Mouse (Mus musculus) ES-E14 (cell line): ENCODE data around the gene Pnpla1. TPM values are rescaled to one million over a fixed set of nuclear protein-coding genes. Genes with fewer than 3 reads are reported as not detected.

ENCODE experiments used
- DNase-seq: peaks from one replicate; pipeline ENCODE4 v3.0.0-alpha.2; 2013; ENCODE audit warnings: low read depth, low spot score
- H3K27ac ChIP-seq: 2 replicates; pipeline ENCODE4 v1.5.1; 2012; ENCODE audit warnings: low read depth, mild to moderate bottlenecking, low read length, moderate library complexity, mixed read lengths; ENCODE audit not compliant: poor library complexity, insufficient read depth, severe bottlenecking
- H3K36me3 ChIP-seq: 2 replicates; pipeline ENCODE4 v1.6.1; 2012; ENCODE audit warnings: mild to moderate bottlenecking, low read length, moderate library complexity, mixed read lengths; ENCODE audit not compliant: control insufficient read depth, poor library complexity, insufficient read depth, severe bottlenecking
- H3K4me1 ChIP-seq, 2 experiments: fragments of 150-350 bp in 1 of 2; sonication (generic) in 1 of 2; 2 replicates each; pipeline ENCODE4 v1.6.1; 2012; ENCODE audit warnings: low read length in 2 of 2, mild to moderate bottlenecking in 1 of 2, mixed read lengths in 1 of 2; ENCODE audit not compliant: control insufficient read depth in 2 of 2, insufficient read depth in 2 of 2, poor library complexity in 1 of 2
- H3K4me3 ChIP-seq, 2 experiments: fragments of 150-350 bp in 1 of 2; sonication (generic) in 1 of 2; 2 replicates each; pipeline ENCODE4 v1.5.1; 2012; ENCODE audit warnings: low read length in 2 of 2, low read depth in 1 of 2, mild to moderate bottlenecking in 1 of 2, mixed read lengths in 1 of 2; ENCODE audit not compliant: insufficient read depth in 1 of 2, poor library complexity in 1 of 2, severe bottlenecking in 1 of 2
- H3K9ac ChIP-seq: 2 replicates; pipeline ENCODE4 v1.6.1; 2012; ENCODE audit warnings: low read depth, mild to moderate bottlenecking, low read length, mixed read lengths; ENCODE audit not compliant: poor library complexity, insufficient read depth, severe bottlenecking
- H3K9me3 ChIP-seq: fragments of 150-350 bp; sonication (generic); 2 replicates; pipeline ENCODE4 v1.6.1; 2012; ENCODE audit warnings: low read depth, mild to moderate bottlenecking, low read length; ENCODE audit not compliant: control insufficient read depth, insufficient read depth
- CHD2 ChIP-seq: IDR thresholded peaks from 2 replicates; pipeline ENCODE4 v1.6.1; 2014; ENCODE audit warnings: mild to moderate bottlenecking, low read depth, low read length, inconsistent platforms
- HCFC1 ChIP-seq: IDR thresholded peaks from 2 replicates; pipeline ENCODE4 v1.6.1; 2012; ENCODE audit warnings: low read length, inconsistent platforms, borderline replicate concordance; ENCODE audit not compliant: insufficient read depth
- MAFK ChIP-seq: IDR thresholded peaks from 2 replicates; pipeline ENCODE4 v1.6.1; 2014; ENCODE audit warnings: mild to moderate bottlenecking, low read depth, low read length, inconsistent platforms; ENCODE audit not compliant: insufficient read depth
- ZC3H11A ChIP-seq: IDR thresholded peaks from 2 replicates; pipeline ENCODE4 v1.6.1; 2012; ENCODE audit warnings: low read depth, mild to moderate bottlenecking, inconsistent platforms, low read length, borderline replicate concordance
- ZNF384 ChIP-seq: IDR thresholded peaks from 2 replicates; pipeline ENCODE4 v1.6.1; 2012; ENCODE audit warnings: low read depth, low read length, inconsistent platforms
- in situ Hi-C, 2 experiments: fragments of 600-800 bp; cut with MboI; formaldehyde crosslinking; loops; one replicate each; pipeline ENCODE4 v1.15.1; 2025; ENCODE audit warnings: low sequenced_read_pairs in 2 of 2, inconsistent platforms in 1 of 2; ENCODE audit not compliant: unreplicated experiment in 2 of 2
- total RNA-seq: library from RNA; depleted of rRNA; stranded (reverse); fragments of 300-350 nt; gene quantifications from 2 replicates; pipeline ENCODE4 v1.2.3, GENCODE M21; 2012; rRNA removed

Gene Pnpla1
- total RNA-seq, 1 experiment: 0.27 TPM

DNA sequence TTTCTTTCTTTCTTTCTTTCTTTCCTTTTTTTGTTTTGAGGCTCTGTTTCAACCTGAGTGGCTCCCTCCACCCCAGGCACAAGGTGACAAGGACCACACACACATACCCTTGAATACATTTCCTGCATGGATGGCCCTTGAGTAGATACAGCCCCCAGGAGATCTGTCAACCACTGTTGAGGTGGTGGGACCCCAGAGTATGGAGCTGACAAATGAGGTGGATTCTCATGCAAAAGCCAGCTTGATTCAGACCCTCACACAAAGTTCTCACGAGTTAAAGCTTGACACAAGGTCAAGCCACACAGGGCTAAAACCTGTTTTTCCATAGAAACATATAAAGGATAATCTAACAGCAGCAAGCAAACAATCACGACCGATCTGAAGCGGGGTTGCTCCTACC, 74.1 kb downstream of the Pnpla1 start:
- TF ChIP-seq HCFC1 (no peak), CHD2 (no peak), ZC3H11A (no peak), ZNF384 (no peak), MAFK (no peak)
- peaks cover 8% of the 10 kb centered on the region; the same call in 1 of the 2 replicates for H3K9me3 ChIP-seq
- H3K4me3 ChIP-seq: no peak overlapping the region
- H3K4me1 ChIP-seq: peaks cover 2 to 11% of the 10 kb centered on the region in 2 experiments; a peak in 2 of 4 replicates
- peaks cover 2% of the 10 kb centered on the region; the same call in 1 of the 2 replicates for H3K36me3 ChIP-seq
- H3K9ac ChIP-seq: no peak overlapping the region
- no peak for DNase-seq
- in situ Hi-C loops: no loop called here
- H3K27ac ChIP-seq: no peak overlapping the region

DNA sequence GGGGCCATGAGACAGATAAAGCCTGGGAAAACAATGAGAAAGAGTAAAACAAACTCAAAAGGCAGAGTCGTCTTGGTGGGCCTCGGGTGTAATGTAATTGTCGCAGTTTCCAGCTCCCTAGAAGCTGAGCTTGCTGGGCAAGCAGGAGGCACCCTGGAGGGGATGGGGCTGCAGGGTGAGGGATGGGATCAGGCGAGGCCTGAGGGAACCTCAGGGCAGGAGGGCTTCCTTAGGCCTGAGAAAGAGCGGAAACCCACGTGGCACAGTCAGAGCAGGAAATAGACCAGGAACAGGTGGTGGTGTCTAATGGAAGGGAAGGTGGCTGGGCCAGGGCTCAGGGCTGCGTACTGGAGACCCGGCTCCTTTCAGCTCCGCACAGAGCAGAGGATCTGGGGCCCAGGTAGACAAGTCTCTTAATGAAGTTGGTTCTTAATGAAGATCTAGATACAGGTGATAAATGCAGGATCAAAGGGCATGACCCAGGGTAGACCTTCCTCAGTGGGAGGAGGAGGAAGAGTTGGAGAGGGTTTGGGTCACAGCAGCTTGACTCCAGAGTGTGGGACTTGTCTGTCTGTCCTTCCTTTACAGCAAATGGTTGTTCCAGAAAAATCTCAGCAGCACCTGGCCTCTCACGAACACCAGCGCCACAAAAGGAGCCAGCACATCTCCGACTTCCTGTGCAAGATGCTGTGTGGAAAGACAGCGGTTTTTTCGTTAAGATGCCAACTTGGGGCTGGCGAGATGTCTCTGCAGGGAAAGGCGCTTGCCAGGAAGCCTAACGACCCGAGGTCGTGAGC, 76.1 kb downstream of the Pnpla1 start:
- no peak overlapping the region for H3K27ac ChIP-seq
- peaks cover 2 to 11% of the 10 kb centered on the region in 2 experiments; a peak in 2 of 4 replicates for H3K4me1 ChIP-seq
- TF ChIP-seq CHD2: no peak
- no peak for TF ChIP-seq ZNF384
- no peak for TF ChIP-seq ZC3H11A
- TF ChIP-seq MAFK: no peak
- H3K4me3 ChIP-seq: no peak overlapping the region
- peaks cover 2% of the 10 kb centered on the region; the same call in 1 of the 2 replicates for H3K36me3 ChIP-seq
- DNase-seq: no peak
- H3K9me3 ChIP-seq: peaks cover 8% of the 10 kb centered on the region; the same call in 1 of the 2 replicates
- in situ Hi-C loops: no loop called here
- H3K9ac ChIP-seq: no peak overlapping the region

DNA sequence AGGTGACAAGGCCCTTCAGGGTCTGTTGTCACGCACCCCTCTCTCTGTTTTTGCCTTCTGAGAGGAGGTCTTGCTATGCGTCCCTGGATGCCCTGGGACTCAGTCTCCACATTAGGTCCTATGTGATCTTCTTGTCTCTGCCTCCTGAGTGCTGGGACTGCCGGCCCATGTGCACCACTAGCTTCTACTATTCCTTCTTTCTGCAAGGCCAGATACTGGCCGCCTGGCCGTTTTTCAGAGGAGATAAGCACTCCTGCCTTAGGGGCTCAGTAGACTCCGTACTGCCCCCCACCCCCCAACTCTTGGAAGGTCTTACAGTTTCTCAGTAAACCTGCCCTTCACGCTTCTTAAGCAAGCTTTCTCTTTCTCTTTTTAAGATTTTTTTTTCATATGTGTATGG, 77.9 kb downstream of the Pnpla1 start:
- no peak for DNase-seq
- Histone ChIP-seq H3K4me1 (peaks cover 0 to 5% of the 10 kb centered on the region in 2 experiments; a peak in 1 of 4 replicates), H3K9ac (no peak overlapping the region), H3K36me3 (peaks cover 2% of the 10 kb centered on the region; the same call in 1 of the 2 replicates), H3K9me3 (peaks cover 8% of the 10 kb centered on the region; the same call in 1 of the 2 replicates), H3K4me3 (no peak overlapping the region), H3K27ac (no peak overlapping the region)
- TF ChIP-seq CHD2: no peak
- TF ChIP-seq HCFC1: no peak
- no peak for TF ChIP-seq ZC3H11A
- no peak for TF ChIP-seq MAFK
- TF ChIP-seq ZNF384: no peak
- in situ Hi-C loops: no loop called here

DNA sequence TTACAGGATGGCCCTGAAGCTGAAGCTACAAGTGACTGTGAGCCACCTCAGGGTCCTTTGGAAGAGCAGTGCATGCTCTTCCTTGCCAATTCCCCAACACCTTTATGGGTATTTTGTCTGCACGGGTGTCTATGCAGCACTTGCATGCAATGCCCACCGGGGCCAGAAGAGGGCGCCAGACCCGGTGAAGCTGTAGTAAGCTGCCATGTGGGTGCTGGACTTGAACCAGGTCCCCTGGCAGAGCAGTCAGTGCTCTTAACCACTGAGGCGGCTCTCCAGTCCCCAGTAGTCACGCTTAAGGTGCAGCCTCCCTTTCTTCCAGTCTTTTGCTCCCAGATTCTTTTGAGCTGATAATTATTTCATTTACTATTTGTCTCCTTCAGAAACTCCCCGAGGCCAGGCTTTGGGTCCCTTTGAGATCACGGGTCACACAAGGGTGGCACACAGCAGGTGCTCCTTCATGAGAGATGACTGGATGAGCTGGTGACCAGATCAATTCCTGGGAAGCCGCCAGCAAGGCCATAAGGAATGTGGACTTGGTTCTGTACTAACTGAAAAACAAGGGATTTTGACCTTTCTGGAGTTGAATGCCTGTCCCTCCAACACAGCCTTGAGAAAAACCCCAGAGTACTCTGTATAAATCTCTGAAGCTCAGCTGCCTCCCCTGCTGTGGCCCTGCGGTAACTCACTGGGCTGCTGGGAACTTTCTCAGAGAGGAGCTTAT, 78.6 kb downstream of the Pnpla1 start:
- Histone ChIP-seq H3K36me3 (peaks cover 2% of the 10 kb centered on the region; the same call in 1 of the 2 replicates), H3K9ac (no peak overlapping the region), H3K4me3 (no peak overlapping the region), H3K9me3 (peaks cover 8% of the 10 kb centered on the region; the same call in 1 of the 2 replicates), H3K4me1 (peaks cover 0 to 4% of the 10 kb centered on the region in 2 experiments; a peak in 1 of 4 replicates), H3K27ac (no peak overlapping the region)
- in situ Hi-C loops: no loop called here
- no peak for TF ChIP-seq ZC3H11A
- TF ChIP-seq CHD2: no peak
- no peak for TF ChIP-seq ZNF384
- TF ChIP-seq MAFK: no peak
- no peak for TF ChIP-seq HCFC1
- DNase-seq: no peak

Other genes with a start within 250 kb of the Pnpla1 start
- 103 and 115 TPM in 2 replicates for gene Srpk1, start 235.7 kb upstream of the Pnpla1 start, total RNA-seq
- gene Slc26a8, start 168.2 kb upstream of the Pnpla1 start, total RNA-seq: 0.69 and 1.1 TPM in 2 replicates
- gene Mapk14, start 167.1 kb upstream of the Pnpla1 start, total RNA-seq: 65.9 and 77.3 TPM in 2 replicates
- 2.5 and 4.1 TPM in 2 replicates for gene AC170998.1, start 132.3 kb upstream of the Pnpla1 start, total RNA-seq
- 7.1 and 14.6 TPM in 2 replicates for gene Mapk13, start 89.1 kb upstream of the Pnpla1 start, total RNA-seq
- gene Brpf3, start 57.3 kb upstream of the Pnpla1 start, total RNA-seq: 20.5 and 24.5 TPM in 2 replicates
- gene 4930539E08Rik, start 56.9 kb downstream of the Pnpla1 start, total RNA-seq: 1.2 and 1.4 TPM in 2 replicates
- gene Pxt1, start 85.4 kb downstream of the Pnpla1 start, total RNA-seq: 0.36 and 1.4 TPM in 2 replicates
- 39.6 and 46.9 TPM in 2 replicates for gene Kctd20, start 93.5 kb downstream of the Pnpla1 start, total RNA-seq
- gene Stk38, start 149.6 kb downstream of the Pnpla1 start, total RNA-seq: 78.0 and 85.7 TPM in 2 replicates
- 317 and 391 TPM in 2 replicates for gene Srsf3, start 174.2 kb downstream of the Pnpla1 start, total RNA-seq
- gene Cdkn1a, start 232.6 kb downstream of the Pnpla1 start, total RNA-seq: 17.8 and 32.3 TPM in 2 replicates